Mouse (Mus musculus) adrenal gland, postnatal 25 days (tissue): Measurements from ENCODE around the gene Enox1. TPM values are rescaled to one million over a fixed set of nuclear protein-coding genes. Genes with fewer than 3 reads are reported as not detected.

Experiments used
- DNase-seq: peaks from one replicate; pipeline ENCODE4 v3.0.0; 2021; ENCODE audit warnings: mixed read lengths
- total RNA-seq: library from RNA; stranded (reverse); gene quantifications from 2 replicates; pipeline ENCODE4 v1.2.3, GENCODE M21; 2021

Gene Enox1
- total RNA-seq, 1 experiment from 2014 or later: 4.9 TPM

- DNase-seq: no peak
Observed at GRCm38 (mm10) chr14:77621473-77622264, 465.1 kb downstream of the Enox1 start.

DNA sequence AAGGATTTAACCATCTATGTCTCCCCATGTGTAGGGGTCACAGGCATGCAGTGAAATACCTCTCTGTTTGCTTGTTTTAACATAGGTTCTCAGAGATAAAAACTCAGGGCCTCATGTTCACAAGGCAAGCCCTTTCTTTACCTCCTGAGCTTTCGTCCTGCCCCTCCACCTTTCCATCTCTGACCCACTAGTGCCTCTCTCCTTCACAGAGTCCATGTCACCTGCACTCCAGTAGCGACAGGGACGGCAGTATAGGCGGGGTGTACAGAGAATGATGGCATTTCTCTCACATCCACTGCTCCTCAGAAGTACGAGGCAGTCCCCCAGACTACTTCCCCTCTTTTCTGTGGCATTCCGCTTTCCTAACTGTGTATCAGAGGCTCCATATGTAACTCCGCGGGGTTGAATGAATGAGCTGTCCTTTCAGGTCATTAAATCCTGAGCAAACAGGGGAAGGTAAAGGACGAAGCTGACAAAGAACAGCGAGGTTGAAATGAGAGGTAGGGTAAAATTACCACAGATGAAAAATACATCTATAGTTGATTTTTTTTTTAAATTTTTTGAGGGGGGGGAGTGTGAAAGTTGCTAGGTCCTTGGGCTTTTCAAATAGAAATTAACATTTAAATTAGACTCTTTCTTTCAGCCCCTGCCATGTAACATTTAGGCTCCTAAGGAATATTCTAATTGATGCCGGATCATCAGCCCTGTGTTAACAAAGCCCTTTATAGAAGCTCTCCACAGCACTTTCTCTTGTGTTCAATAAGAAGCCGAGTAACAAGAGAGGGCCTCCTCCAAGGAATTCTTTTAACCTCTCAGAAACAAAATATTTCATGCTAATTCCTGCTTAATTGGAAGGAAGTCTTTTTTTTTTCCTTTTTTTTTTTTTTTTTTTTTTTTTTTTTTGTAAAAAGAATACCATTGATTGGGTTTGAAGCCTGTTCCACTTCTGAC, 470.3 kb downstream of the Enox1 start:
- DNase-seq: no peak

DNA sequence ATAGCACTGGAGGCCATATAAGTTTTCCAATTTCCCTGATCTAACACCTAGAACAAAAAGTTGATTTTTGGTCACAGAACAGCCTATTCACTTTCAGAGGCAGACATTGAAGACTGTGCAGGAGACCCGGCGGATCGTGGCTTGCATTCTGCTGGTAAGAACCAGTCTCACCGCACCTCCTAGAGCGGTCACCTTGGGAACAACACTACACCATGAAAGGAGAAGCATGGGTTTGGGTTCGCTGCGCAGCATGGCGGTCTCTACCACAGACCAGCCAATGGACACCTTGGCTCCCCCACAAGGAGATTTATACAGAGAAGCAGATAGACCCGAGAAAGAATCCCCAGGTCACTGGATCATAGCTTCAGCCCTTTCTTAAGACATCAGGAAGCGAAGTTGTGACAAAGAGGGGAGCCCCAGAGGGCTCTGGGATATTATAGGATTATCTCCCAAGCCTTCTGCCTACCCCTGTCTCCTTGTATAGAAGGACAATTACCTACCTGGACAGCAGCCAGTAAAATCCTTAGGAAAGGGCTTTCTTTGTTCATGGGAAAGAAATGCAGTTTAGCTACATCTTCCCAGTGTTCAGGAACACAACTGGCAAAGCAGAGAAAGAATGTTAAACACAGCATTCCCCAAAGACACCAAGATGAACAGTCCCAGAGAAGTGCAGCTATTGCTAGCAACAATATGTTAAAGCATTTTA, 476.1 kb downstream of the Enox1 start:
- DNase-seq: no peak

GRCm38 (mm10) chr14:77633172-77633542, 476.6 kb downstream of the Enox1 start:
- no peak for DNase-seq

DNA sequence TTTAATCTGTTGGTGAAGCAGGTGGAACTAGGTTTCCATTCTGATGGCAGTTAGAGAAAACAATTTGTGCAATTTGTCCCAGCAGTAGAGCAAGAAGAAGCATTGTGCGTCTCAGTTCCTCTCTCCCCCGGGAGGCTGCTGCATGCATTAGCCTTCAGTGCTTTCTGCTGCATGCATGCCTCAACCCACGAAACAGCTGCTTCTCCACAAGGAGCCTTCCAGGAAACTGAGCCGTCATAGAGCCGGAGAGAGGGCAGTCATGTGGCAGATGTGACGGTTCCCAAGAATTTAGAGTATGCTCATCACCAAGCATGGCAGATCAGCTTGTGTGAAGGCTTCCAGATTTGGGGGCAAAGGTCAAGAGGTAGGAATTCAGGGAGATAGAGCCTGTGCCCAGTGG, 480.4 kb downstream of the Enox1 start:
- no peak for DNase-seq

- no peak for DNase-seq
Observed at GRCm38 (mm10) chr14:77638148-77638547, 481.6 kb downstream of the Enox1 start.

DNA sequence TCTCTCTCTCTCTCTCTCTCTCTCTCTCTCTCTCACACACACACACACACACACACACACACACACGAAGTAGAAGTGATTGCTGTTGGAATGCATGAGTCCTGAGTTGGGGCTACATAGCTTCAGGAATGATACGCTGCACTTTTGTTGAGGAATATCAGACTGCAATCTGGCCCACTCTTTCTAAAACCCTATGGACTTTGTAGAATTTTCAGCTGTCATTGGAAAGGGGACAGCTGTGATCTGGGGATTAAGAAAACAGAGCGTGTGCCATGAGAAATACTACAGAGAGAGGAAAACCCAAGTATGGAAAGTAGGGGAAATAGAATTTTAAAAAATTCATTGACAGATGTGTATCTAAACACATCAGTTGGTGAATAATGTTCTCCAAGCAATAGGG, 482.1 kb downstream of the Enox1 start:
- DNase-seq: no peak

GRCm38 (mm10) chr14:77639586-77639985, 483.0 kb downstream of the Enox1 start:
- no peak for DNase-seq

GRCm38 (mm10) chr14:77642314-77642713, 485.8 kb downstream of the Enox1 start:
- DNase-seq: no peak

- DNase-seq: no peak
Observed at GRCm38 (mm10) chr14:77646196-77646595, 489.6 kb downstream of the Enox1 start.

DNA sequence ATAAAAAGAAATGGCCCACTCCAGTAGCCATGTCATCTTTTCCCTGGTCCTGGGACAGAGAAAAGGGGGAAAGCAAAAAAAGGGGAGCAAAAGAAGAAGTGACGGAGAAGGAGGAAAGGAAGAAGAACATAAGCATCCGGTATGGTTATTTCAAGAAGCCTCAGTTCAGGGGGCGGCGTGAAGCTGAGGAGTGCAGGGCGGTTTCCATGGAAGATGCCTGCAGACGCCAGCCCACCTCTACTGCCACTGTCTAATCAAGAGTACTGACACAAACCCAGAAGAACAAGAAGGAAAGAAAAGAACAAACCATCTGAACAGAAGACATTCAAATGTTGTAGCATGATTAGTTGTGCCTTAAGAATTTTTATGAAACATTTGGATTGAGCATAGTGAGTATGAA, 490.5 kb downstream of the Enox1 start:
- DNase-seq: no peak

GRCm38 (mm10) chr14:77648305-77648704, 491.7 kb downstream of the Enox1 start:
- DNase-seq: no peak

- no peak for DNase-seq
Observed at GRCm38 (mm10) chr14:77658739-77659138, 502.2 kb downstream of the Enox1 start.

- DNase-seq: no peak
Observed at GRCm38 (mm10) chr14:77662273-77662672, 505.7 kb downstream of the Enox1 start.

- DNase-seq: no peak
Observed at GRCm38 (mm10) chr14:77662994-77663393, 506.4 kb downstream of the Enox1 start.

- DNase-seq: no peak
Observed at GRCm38 (mm10) chr14:77668096-77668495, 511.5 kb downstream of the Enox1 start.

DNA sequence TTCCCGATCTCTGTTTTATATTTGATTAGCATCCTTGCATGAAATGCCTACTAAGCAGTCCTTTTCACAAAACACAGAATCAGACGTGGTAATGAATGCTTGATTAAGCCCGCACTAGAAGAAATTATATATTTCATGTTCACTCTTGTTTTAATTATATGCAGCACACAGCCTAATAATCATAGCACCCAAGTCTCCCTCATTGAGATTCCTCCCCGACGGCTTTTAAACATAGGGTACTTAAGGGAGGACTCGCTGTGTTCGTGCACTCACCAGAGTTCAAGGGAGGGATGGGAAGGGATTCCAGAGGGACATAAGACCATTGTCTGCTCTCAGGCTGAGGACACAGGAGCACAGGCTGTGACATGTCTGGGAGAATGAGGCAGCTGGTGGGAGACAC, 512.9 kb downstream of the Enox1 start:
- no peak for DNase-seq

DNA sequence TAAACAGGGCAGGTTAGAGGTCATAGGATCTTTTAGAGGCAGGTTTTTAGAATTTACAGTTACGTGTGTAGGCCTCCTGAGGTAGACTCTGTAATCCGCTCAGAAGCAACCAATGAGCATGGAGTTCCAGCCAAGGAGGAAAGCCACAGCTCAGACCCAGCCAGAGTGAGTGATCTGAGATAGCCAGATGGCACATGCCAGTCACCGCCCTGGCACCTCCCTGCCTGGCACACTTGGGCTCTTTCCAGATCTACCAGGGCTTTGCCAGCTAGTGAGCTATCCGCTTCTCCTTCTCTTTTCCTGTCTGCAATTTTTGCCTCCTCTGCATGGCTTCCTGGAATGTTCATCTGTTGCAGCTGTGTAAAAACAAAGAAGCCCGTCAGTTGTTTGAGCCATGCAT, 514.4 kb downstream of the Enox1 start:
- peak; percentile 44 for DNase-seq

DNA sequence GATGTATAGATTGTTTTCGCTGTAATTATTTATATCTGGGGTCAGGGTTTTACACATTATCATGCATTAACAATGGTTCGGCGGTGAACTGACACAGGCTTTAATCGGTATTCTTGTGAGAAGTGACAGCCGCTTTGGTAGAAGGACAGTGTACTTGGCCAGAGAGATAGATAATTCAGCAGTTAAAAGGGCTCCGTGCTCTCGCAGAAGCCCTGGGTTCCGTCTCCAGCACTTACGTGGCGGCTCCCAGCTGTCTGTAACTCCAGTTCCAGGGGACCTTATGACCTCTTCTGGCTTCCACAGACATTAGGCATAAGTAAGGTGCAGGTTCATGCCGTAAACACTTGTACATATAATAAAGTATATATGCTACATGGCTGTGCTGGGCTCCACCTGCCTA, 515.4 kb downstream of the Enox1 start:
- DNase-seq: no peak

DNA sequence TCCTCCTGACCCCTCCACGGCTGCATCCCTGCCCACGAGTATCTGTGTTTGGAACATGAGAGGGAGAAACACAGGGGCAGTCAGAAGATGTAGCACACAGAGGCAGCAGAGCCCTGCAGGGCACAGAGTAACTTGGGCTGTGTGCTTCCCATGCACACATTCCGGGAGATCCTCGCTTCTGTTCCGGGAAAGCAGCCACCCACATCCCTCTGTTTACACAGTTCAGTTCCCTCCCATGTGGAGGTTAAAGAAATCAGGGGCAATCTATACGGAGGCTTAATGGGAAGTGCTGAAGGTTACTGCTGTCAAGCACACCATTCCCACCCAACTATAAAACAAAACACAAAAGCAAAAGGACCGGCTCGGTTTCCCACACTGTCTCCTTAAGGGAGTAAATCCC, 516.6 kb downstream of the Enox1 start:
- DNase-seq: no peak

GRCm38 (mm10) chr14:77677951-77678350, 521.4 kb downstream of the Enox1 start:
- no peak for DNase-seq

DNA sequence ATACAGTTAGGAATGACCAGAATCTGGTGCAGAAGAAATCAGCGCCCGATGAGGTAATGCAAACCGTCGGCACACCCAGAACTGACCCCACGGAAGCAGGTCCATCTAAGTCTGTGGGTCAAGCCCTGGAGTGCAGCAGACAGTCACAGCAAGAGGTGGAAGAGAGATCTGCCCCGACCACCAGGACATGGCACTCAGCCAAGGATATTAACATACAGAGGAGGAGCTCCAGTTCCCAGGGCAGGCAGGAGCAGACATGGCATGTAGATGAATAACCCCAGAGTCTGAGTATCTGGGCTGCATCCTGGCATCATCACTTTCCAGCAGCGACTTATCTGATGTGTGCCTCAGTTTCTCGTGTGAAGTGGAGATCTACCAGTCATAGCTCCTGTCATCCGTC, 523.3 kb downstream of the Enox1 start:
- no peak for DNase-seq
